Mouse (Mus musculus) olfactory bulb, adult 2 months (tissue): ENCODE data around the gene Alcam.

Experiments
- CTCF ChIP-seq: fragments of 200-500 bp; IDR thresholded peaks from 2 replicates; pipeline ENCODE4 v1.5.1; 2012; ENCODE audit warnings: low read depth, mild to moderate bottlenecking, low read length, moderate library complexity; ENCODE audit not compliant: insufficient read depth
- POLR2A ChIP-seq: fragments of 200-500 bp; IDR thresholded peaks from 2 replicates; pipeline ENCODE4 v1.6.1; 2012; ENCODE audit warnings: mild to moderate bottlenecking, low read depth, low read length, moderate library complexity; ENCODE audit not compliant: insufficient read depth

DNA sequence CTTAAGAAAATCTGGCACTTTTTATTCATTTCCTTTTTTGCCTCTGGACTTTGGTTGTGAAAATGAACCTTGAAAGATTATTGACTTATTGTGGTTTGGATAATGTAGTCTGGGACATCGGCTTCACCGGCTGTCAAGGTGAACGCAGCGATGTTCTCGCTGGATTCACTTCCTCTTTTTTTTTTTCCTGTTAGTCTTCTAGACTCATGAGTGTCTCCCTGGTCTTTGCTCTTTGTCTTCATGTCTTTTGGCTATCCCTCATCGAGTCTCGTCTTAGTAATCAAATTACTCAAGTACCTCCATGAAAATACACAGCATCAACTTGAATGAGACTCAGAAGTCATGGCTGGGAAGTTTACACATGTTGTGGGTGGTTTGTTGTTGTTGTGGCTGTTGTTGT, 36.7 kb downstream of the Alcam start:
- TF ChIP-seq CTCF (no peak), POLR2A (no peak)
